Mouse (Mus musculus) testis, adult 2 months (tissue): Measurements from ENCODE around the gene Ltbp4.

Experiments
- CTCF ChIP-seq: fragments of 200-500 bp; IDR thresholded peaks from 2 replicates; pipeline ENCODE4 v1.5.1; 2012; ENCODE audit warnings: low read depth, mild to moderate bottlenecking, inconsistent platforms, low read length, moderate library complexity; ENCODE audit not compliant: control insufficient read depth, insufficient read depth, insufficient replicate concordance
- POLR2A ChIP-seq: fragments of 200-500 bp; IDR thresholded peaks from 2 replicates; pipeline ENCODE4 v1.6.1; 2012; ENCODE audit warnings: low read depth, mild to moderate bottlenecking, inconsistent platforms, low read length, moderate library complexity; ENCODE audit not compliant: control insufficient read depth

GRCm38 (mm10) chr7:27339519-27339918, 2.0 kb upstream of the Ltbp4 start:
- TF ChIP-seq POLR2A (no peak), CTCF (no peak)
